Mouse (Mus musculus) liver, postnatal 0 days (tissue): ENCODE results near the gene Dab1.

Experiments
- CTCF ChIP-seq: sonication (generic); IDR thresholded peaks from 2 replicates; pipeline ENCODE4 v1.5.1; 2016; ENCODE audit warnings: antibody characterized with exemption, low read depth
- EP300 ChIP-seq: IDR thresholded peaks from 2 replicates; pipeline ENCODE4 v1.6.1; 2016; ENCODE audit warnings: antibody characterized with exemption, low read depth, mild to moderate bottlenecking

DNA sequence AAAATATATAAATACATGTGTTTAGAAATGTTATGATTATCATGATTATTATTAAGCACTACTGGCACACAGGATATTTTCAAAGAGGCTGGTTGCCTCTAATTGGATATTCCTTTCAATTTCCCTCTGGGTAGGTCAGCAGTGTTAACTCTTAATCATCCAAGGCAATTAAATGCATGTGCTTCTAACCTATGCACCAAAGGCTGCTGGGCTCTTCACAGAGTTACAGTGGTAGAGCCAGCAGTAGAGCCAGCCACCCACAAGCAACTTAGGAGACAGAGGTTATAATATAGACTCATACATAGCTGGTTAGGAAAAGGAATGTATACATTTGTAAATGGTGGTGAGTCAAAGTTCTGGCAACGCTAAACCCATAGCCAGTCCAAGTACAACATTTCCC, 408.1 kb downstream of the Dab1 start:
- TF ChIP-seq CTCF = no peak
- no peak for TF ChIP-seq EP300
